Mouse (Mus musculus) MEL-GATA-1-ER (cell line): ENCODE measurements around the gene Ptgfrn.
A peak's percentile ranks its signal among the peaks of the same experiment; 100 is the strongest.

ENCODE experiments used
- DNase-seq: peaks from one replicate; pipeline ENCODE4 v3.0.0-alpha.2; 2012; ENCODE audit warnings: low read depth; ENCODE audit errors: extremely low read depth

The Ptgfrn gene

DNA sequence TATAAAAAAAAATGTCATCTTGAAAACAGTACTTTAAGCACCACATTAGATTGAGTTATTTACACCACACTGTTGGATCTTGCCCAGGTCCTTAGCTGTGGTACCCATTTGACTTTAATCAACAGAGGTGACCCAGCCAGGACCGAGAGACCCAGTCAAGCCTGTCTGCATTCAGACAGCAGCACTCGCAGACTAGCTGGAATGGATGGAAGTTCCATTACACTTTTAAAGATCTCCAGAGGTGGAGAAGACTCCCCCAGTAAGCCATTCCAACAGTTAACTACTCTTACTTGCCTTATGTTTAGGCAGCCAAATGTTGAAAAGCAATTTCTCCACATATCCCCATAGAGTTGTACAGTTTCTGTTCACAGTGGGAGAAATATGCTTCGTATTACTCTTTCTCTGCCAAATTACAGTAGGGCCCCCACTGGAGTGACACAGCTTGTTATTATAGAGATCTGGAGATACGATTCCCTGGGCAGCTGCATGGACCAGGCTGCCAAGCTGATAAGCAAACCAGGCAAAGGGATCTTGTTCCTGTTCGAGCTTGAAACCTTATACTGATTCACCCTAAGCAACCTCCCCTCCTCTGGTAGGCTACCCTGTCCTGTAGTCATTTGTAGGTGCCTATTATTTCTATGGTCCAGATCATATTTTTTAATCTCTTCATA, 102.8 kb downstream of the Ptgfrn start:
- peak; percentile 32 for DNase-seq

GRCm38 (mm10) chr3:101005392-101005791, 104.7 kb downstream of the Ptgfrn start:
- DNase-seq: no peak

GRCm38 (mm10) chr3:101003575-101004356, 106.3 kb downstream of the Ptgfrn start:
- no peak for DNase-seq

DNA sequence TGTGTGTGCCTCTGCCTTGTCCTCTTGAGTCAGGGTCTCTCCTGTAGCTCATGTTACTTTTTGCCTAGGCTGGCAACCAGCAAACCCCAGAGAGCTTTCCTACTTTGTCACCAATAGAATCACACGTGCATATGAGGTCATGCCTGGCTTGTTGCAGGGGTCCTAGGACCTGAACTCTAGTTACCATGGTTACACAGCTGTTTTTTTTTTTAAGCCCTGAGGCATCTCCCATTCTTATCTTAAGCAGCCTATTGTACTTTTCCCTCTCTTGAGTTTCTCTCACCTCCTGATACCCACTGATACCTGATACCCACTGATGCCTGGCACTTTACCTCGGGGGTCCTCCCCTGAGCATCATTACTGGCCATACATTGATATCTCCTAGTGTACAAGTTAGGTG, 110.3 kb downstream of the Ptgfrn start:
- DNase-seq: no peak

GRCm38 (mm10) chr3:100998904-100999340, 111.2 kb downstream of the Ptgfrn start:
- peak; percentile 55 for DNase-seq

DNA sequence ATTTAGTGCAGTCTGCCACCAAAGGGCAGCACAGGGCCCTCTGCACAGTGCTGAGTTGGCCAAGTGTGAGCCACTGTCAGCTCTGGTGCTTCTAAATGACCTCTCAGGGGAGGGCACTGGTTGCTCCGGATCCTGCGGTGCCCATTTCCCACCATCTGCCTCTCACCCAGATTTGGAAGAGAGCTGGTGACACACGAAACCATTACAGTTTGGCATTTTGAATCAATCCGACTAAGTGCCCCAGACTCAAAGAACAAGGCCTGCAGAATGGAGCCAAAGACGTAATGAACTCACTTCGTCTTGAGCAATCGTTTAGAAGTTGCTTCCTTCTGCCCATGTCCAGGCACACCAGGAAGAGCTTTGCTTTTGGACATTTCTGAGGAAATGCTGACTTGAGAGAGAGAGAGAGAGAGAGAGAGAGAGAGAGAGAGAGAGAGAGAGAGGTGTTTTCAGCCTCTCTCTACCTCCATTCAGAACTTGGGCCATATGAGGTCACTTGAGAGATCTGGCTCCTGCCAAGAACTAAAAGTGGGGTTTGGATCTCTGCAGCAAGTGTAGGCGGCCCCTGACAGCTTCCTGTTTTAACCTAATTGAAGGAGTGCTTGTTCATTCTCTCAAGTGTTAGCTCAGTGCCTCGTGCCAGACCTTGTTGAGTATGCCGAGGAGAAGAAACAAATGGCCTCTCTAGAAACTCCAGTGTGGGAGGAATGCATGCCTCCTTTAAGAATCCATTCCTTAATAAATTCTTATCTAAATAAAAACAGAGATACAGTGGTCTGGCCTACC, 112.1 kb downstream of the Ptgfrn start:
- no peak for DNase-seq

DNA sequence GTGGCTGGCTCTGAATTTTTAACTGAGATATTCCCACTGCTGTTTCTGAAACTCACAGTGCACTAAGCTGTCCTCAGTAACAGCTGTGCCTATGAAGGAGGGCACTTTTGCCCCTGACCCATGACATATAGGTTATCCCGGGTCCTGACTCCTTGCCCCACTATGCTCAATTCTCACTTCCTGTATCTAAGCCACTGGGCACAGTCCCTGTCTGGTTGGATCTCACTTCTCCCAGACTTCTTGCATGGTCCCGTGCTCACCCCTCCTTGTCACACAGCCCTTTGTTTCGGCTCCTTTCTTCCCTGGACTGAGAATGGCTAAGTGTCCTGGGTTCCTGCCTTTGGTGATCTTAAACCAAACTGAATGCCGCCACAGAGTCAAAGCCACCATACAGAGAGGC, 115.8 kb downstream of the Ptgfrn start:
- DNase-seq: no peak

GRCm38 (mm10) chr3:100993718-100994117, 116.4 kb downstream of the Ptgfrn start:
- no peak for DNase-seq

GRCm38 (mm10) chr3:100993158-100993557, 116.9 kb downstream of the Ptgfrn start:
- no peak for DNase-seq
